Mouse (Mus musculus) CH12.LX (cell line): ENCODE data around the gene Zfhx3. TPM values are rescaled to one million over a fixed set of nuclear protein-coding genes. Genes with fewer than 3 reads are reported as not detected.

Experiments
- DNase-seq: peaks from one replicate; pipeline ENCODE4 v3.0.0-alpha.2; 2013; ENCODE audit errors: extremely low read depth
- H3K27ac ChIP-seq: 2 replicates; pipeline ENCODE4 v1.5.1; 2012; ENCODE audit warnings: low read depth, mild to moderate bottlenecking, control low read depth, moderate library complexity; ENCODE audit not compliant: insufficient read depth
- H3K27me3 ChIP-seq: replicated peaks from 2 replicates; pipeline ENCODE3; 2012; ENCODE audit warnings: inconsistent platforms
- H3K36me3 ChIP-seq, 2 experiments: replicated peaks in 1 of 2; 2 replicates each; pipeline versions ENCODE3 to v1.6.1; 2012; ENCODE audit warnings: inconsistent platforms in 1 of 2, low read length in 1 of 2, mild to moderate bottlenecking in 1 of 2, mixed read lengths in 1 of 2, moderate library complexity in 1 of 2; ENCODE audit not compliant: control insufficient read depth in 1 of 2, insufficient read depth in 1 of 2
- H3K4me1 ChIP-seq, 2 experiments: 2 replicates each; pipeline ENCODE4 v1.6.1; 2012; ENCODE audit warnings: inconsistent platforms in 1 of 2, moderate library complexity in 1 of 2; ENCODE audit not compliant: insufficient read depth in 2 of 2, control insufficient read depth in 1 of 2
- H3K4me2 ChIP-seq: 2 replicates; pipeline ENCODE4 v1.6.1; 2012; ENCODE audit warnings: low read depth, mild to moderate bottlenecking, control low read depth; ENCODE audit not compliant: poor library complexity, insufficient read depth, severe bottlenecking
- H3K4me3 ChIP-seq, 3 experiments: fragments of 150-350 bp in 1 of 3; sonication (generic) in 1 of 3; replicated peaks in 1 of 3; 2 replicates each; pipeline versions ENCODE3 to v1.5.1; 2011 to 2012; ENCODE audit warnings: low read depth in 2 of 3, low read length in 2 of 3, mild to moderate bottlenecking in 2 of 3, moderate library complexity in 2 of 3, control low read depth in 1 of 3, improper control_type of control experiment in 1 of 3, inconsistent platforms in 1 of 3, mixed read lengths in 1 of 3; ENCODE audit not compliant: poor library complexity in 1 of 3
- H3K79me2 ChIP-seq: replicated peaks from 2 replicates; pipeline ENCODE4 v1.6.1; 2012; ENCODE audit warnings: mild to moderate bottlenecking, moderate library complexity; ENCODE audit not compliant: control insufficient read depth, poor library complexity, insufficient read depth, severe bottlenecking; ENCODE audit errors: extremely low read depth
- H3K9ac ChIP-seq: 2 replicates; pipeline ENCODE4 v1.6.1; 2012; ENCODE audit warnings: low read depth, mild to moderate bottlenecking, control low read depth, moderate library complexity; ENCODE audit not compliant: insufficient read depth
- H3K9me3 ChIP-seq: replicated peaks from 2 replicates; pipeline ENCODE3; 2012; ENCODE audit warnings: low read length, inconsistent platforms, mixed read lengths
- CHD1 ChIP-seq: IDR thresholded peaks from 2 replicates; pipeline ENCODE4 v1.6.1; 2012; ENCODE audit warnings: low read depth, low read length, improper control_type of control experiment, inconsistent platforms
- EP300 ChIP-seq: IDR thresholded peaks from 2 replicates; pipeline ENCODE4 v1.6.1; 2011; ENCODE audit warnings: low read length, improper control_type of control experiment
- HCFC1 ChIP-seq: IDR thresholded peaks from 2 replicates; pipeline ENCODE4 v1.6.1; 2012; ENCODE audit warnings: low read depth, mild to moderate bottlenecking, inconsistent platforms, low read length, improper control_type of control experiment
- IRF4 ChIP-seq: IDR thresholded peaks from 2 replicates; pipeline ENCODE4 v1.6.1; 2014; ENCODE audit warnings: low read depth, mild to moderate bottlenecking, inconsistent platforms, low read length, improper control_type of control experiment
- JUN ChIP-seq: IDR thresholded peaks from 2 replicates; pipeline ENCODE4 v1.6.1; 2011; ENCODE audit warnings: low read depth, mild to moderate bottlenecking, low read length, improper control_type of control experiment, moderate library complexity; ENCODE audit not compliant: insufficient read depth
- JUND ChIP-seq: conservative IDR thresholded peaks from 2 replicates; pipeline ENCODE4 v1.6.1; 2011; ENCODE audit warnings: low read depth, low read length, improper control_type of control experiment
- KAT2A ChIP-seq: IDR thresholded peaks from 2 replicates; pipeline ENCODE4 v1.6.1; 2012; ENCODE audit warnings: low read length, improper control_type of control experiment, inconsistent platforms; ENCODE audit not compliant: insufficient replicate concordance
- MAX ChIP-seq: IDR thresholded peaks from 2 replicates; pipeline ENCODE4 v1.6.1; 2011; ENCODE audit warnings: low read length, improper control_type of control experiment
- MEF2A ChIP-seq: IDR thresholded peaks from 2 replicates; pipeline ENCODE4 v1.6.1; 2014; ENCODE audit warnings: low read depth, mild to moderate bottlenecking, inconsistent platforms, low read length, improper control_type of control experiment, borderline replicate concordance
- MXI1 ChIP-seq: IDR thresholded peaks from 2 replicates; pipeline ENCODE4 v1.6.1; 2011; ENCODE audit warnings: mild to moderate bottlenecking, low read depth, low read length, improper control_type of control experiment
- NELFE ChIP-seq: IDR thresholded peaks from 2 replicates; pipeline ENCODE4 v1.6.1; 2011; ENCODE audit warnings: low read depth, low read length, improper control_type of control experiment
- NRF1 ChIP-seq: IDR thresholded peaks from 2 replicates; pipeline ENCODE4 v1.6.1; 2014; ENCODE audit warnings: low read depth, mild to moderate bottlenecking, inconsistent platforms, low read length, improper control_type of control experiment, moderate library complexity
- POLR2A ChIP-seq: IDR thresholded peaks from 2 replicates; pipeline ENCODE4 v1.6.1; 2011; ENCODE audit warnings: low read depth, mild to moderate bottlenecking, improper control_type of control experiment, low read length
- POLR2AphosphoS2 ChIP-seq: IDR thresholded peaks from 2 replicates; pipeline ENCODE4 v1.6.1; 2011; ENCODE audit warnings: low read depth, low read length, improper control_type of control experiment
- SIN3A ChIP-seq: IDR thresholded peaks from 2 replicates; pipeline ENCODE4 v1.6.1; 2012; ENCODE audit warnings: low read length, improper control_type of control experiment, inconsistent platforms
- SMC3 ChIP-seq: IDR thresholded peaks from 2 replicates; pipeline ENCODE4 v1.6.1; 2011; ENCODE audit warnings: low read depth, low read length, improper control_type of control experiment
- TBP ChIP-seq: conservative IDR thresholded peaks from 2 replicates; pipeline ENCODE4 v1.6.1; 2011; ENCODE audit warnings: low read depth, low read length, improper control_type of control experiment
- USF1 ChIP-seq: IDR thresholded peaks from 2 replicates; pipeline ENCODE4 v1.6.1; 2014; ENCODE audit warnings: low read depth, mild to moderate bottlenecking, inconsistent platforms, low read length, improper control_type of control experiment
- ZC3H11A ChIP-seq: IDR thresholded peaks from 2 replicates; pipeline ENCODE4 v1.6.1; 2012; ENCODE audit warnings: low read depth, mild to moderate bottlenecking, inconsistent platforms, low read length, improper control_type of control experiment
- ZKSCAN1 ChIP-seq: IDR thresholded peaks from 2 replicates; pipeline ENCODE4 v1.6.1; 2012; ENCODE audit warnings: low read depth, inconsistent platforms, low read length, improper control_type of control experiment, borderline replicate concordance
- dilution Hi-C: fragments of 300-500 bp; cut with MboI; formaldehyde crosslinking; loops from 2 replicates; pipeline ENCODE4 v1.14.3; 2020; ENCODE audit warnings: low sequenced_read_pairs; ENCODE audit not compliant: extremely low pct_unique_long_range_greater_than_20kb, extremely low pct_ligation_motif_present
- in situ Hi-C: fragments of 300-500 bp; cut with MboI; formaldehyde crosslinking; loops from 3 replicates; pipeline ENCODE4 v1.14.3; 2019; ENCODE audit warnings: low sequenced_read_pairs, low pct_ligation_motif_present, low pct_unique_long_range_greater_than_20kb, mixed read lengths
- polyA plus RNA-seq: library from polyadenylated mRNA; unstranded; fragments of >175 nt; gene quantifications from 2 replicates; pipeline ENCODE4 v1.2.1, GENCODE M21; 2012; ENCODE audit warnings: low read depth; ENCODE audit not compliant: insufficient read length
- total RNA-seq, 2 experiments: library from RNA; depleted of rRNA; stranded (reverse); fragments of 300-350 nt in 1 of 2; fragments of >200 nt in 1 of 2; gene quantifications; 2 replicates each; pipeline ENCODE4 v1.2.3; 2012 to 2014

Zfhx3 gene
- total and polyA plus RNA-seq, 3 experiments = 0.05 to 0.76 (median 0.68) TPM

GRCm38 (mm10) chr8:108903550-108903949, 961.1 kb downstream of the Zfhx3 start:
- Histone ChIP-seq H3K27ac (no peak overlapping the region), H3K4me2 (no peak overlapping the region), H3K9ac (no peak overlapping the region), H3K27me3 (no peaks in the 10 kb centered on the region), H3K9me3 (no peaks in the 10 kb centered on the region), H3K4me1 (peaks cover 0 to 2% of the 10 kb centered on the region in 2 experiments; a peak in 1 of 4 replicates), H3K79me2 (no peaks in the 10 kb centered on the region), H3K36me3 (no peaks in the 10 kb centered on the region), H3K4me3 (no peak overlapping the region)
- dilution Hi-C loops = no loop called here
- TF ChIP-seq POLR2A (no peak), IRF4 (no peak), JUN (no peak), TBP (no peak), NELFE (no peak), MEF2A (no peak), USF1 (no peak)
- in situ Hi-C loops = loop anchor here (25.0 kb wide), 1 partner anchor 316 kb away; no protein-coding TSS in a partner anchor
- no peak for DNase-seq

DNA sequence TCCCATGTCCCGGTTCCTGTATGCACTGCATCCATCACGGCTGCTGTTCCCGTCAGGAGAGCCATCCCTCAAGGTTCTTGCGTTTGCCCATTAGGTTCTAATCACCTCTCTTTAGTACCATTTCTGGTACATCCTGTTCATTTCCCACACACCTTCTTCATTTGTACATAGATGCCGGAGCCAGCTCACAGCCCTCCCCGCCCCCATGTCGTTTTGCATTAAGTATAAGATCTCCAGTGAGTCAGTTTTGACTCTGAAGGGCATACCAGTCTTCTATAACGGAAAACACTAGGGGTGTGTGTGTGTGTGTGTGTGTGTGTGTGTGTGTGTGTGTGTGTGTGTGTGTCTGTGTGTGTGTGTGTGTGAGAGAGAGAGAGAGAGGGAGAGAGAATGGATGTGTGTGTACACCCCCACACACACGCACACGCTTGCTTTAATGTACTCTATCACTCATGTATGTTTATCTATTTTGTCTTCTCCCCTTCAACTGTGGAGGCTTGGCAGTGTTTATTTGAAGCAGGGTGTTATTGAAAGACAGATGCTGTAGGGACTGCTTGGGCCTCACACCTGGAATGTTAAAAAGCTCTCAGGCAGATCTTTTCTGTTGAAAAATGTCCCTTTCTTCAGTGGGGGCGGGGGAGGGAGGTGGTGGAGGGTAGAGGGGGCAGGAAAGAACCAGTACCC, 962.0 kb downstream of the Zfhx3 start:
- H3K9ac ChIP-seq = no peak overlapping the region
- H3K79me2 ChIP-seq = no peaks in the 10 kb centered on the region
- TF ChIP-seq POLR2A (no peak), JUND (no peak), EP300 (no peak), CHD1 (no peak), KAT2A (no peak), ZKSCAN1 (no peak), HCFC1 (no peak), IRF4 (no peak), USF1 (no peak), SMC3 (no peak), MEF2A (no peak), POLR2AphosphoS2 (no peak), JUN (no peak), SIN3A (no peak), MXI1 (no peak), MAX (no peak), ZC3H11A (no peak), NRF1 (no peak), TBP (no peak)
- no peak overlapping the region for H3K27ac ChIP-seq
- H3K4me1 ChIP-seq = no peaks in the 10 kb centered on the region
- dilution Hi-C loops (no loop called here), in situ Hi-C loops (loop anchor here (25.0 kb wide), 1 partner anchor 317 kb away; no protein-coding TSS in a partner anchor)
- no peak overlapping the region for H3K4me2 ChIP-seq
- no peak for DNase-seq
- no peaks in the 10 kb centered on the region for H3K36me3 ChIP-seq
- no peaks in the 10 kb centered on the region for H3K27me3 ChIP-seq
- H3K9me3 ChIP-seq = no peaks in the 10 kb centered on the region
- H3K4me3 ChIP-seq = no peak overlapping the region
